Mouse (Mus musculus): Measurements from ENCODE around the gene Nudt22. TPM values are rescaled to one million over a fixed set of nuclear protein-coding genes. Genes with fewer than 3 reads are reported as not detected.

Nudt22 gene
- polyA plus RNA-seq, 1 experiment from 2014 or later: 19.1 TPM

DNA sequence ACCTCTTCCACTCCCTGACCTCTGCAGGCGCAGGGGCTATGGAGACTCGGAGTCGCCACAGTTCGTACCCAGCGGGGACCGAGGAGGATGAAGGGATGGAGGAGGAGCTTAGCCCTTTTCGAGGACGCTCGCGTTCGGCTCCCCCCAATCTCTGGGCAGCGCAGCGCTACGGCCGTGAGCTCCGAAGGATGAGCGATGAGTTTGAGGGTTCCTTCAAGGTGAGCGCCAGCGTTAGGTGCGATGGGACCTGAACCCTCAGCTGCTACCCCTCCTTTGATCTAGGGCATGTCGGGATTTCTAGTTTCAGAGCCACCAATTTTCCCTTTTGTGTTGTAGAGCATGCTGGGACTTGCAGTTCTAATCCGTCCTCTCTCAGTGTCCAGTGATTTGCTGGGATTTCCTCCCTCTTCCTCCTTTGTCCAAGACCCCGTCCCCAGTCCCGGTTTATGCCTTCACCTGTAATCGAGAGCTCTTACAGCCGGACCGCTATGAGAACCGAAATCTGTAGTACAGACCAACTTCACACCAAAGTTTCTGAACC is 45.2 kb downstream of the Nudt22 start:
- peak overlapping the region; percentile 60 for H3K4me3 ChIP-seq
- peaks cover 16% of the 10 kb centered on the region for H3K36me3 ChIP-seq (ENCODE audit: poor library complexity, severe bottlenecking)
- peak overlapping the region; percentile 97 for H3K27ac ChIP-seq
- ATAC-seq: peak; percentile 61
- H3K4me2 ChIP-seq: peak overlapping the region; percentile 98
- peak overlapping the region; percentile 84 for H3K9ac ChIP-seq
- H3K27me3 ChIP-seq: no peaks in the 10 kb centered on the region
- peaks cover 27% of the 10 kb centered on the region for H3K4me1 ChIP-seq
- H3K9me3 ChIP-seq (replicated peaks): no peaks in the 10 kb centered on the region
- WGBS: 1% methylated on average over 28 of the region's 28 CpGs

DNA sequence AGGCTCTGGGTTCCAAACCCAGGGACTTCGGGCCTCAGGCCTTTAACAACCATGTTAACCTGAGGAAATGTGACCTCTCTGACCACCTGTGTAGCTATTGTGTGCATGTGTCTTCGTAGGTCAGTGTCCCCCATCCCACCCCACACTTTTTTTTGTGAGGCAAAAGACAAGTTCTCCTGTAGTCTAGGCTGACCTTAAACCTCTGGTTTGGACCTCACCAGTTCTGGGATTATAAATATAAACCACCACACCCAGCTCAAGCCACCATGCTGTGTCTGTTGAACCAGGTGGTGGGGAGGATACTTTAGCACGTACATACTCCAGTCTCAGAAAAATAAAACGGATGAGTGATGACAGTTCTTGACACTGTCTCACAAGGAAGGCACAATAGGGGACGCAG is 46.0 kb downstream of the Nudt22 start:
- H3K4me1 ChIP-seq: peaks cover 27% of the 10 kb centered on the region
- no peaks in the 10 kb centered on the region for H3K9me3 ChIP-seq (replicated peaks)
- H3K36me3 ChIP-seq (ENCODE audit: poor library complexity, severe bottlenecking): peaks cover 16% of the 10 kb centered on the region
- H3K9ac ChIP-seq: peak overlapping the region; percentile 84
- peak overlapping the region; percentile 97; the same call in 1 of the 2 replicates for H3K27ac ChIP-seq
- H3K27me3 ChIP-seq: no peaks in the 10 kb centered on the region
- H3K4me2 ChIP-seq: peak overlapping the region; percentile 98
- no peak for ATAC-seq
- WGBS: 54% methylated on average over 5 of the region's 5 CpGs
- H3K4me3 ChIP-seq: peak overlapping the region; percentile 60

DNA sequence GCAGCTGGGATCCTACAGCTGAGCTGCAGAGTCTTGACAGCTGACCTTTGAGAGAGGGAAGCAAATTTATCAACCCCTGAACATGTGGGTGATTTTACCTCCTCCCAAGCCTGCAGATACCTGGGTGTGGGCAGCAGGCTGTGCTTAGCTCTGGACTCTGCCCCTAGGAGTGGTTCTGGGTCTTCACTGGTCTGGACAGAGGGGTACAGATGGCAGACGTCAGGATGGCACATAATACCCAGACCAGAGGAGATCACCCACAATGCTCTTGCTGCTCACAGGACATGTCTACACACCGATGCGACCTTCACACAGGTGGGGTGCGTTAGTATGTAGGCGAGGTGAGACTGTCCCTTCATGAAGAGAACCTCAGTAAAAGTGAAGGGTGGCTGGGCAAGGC is 46.4 kb downstream of the Nudt22 start:
- WGBS: 90% methylated on average over 5 of the region's 5 CpGs
- no peak for ATAC-seq
- Histone ChIP-seq H3K4me2 (peak overlapping the region; percentile 98; the same call in 1 of the 2 replicates), H3K27ac (no peak overlapping the region), H3K4me3 (no peak overlapping the region), H3K36me3 (ENCODE audit: poor library complexity, severe bottlenecking) (peaks cover 15% of the 10 kb centered on the region), H3K4me1 (peaks cover 27% of the 10 kb centered on the region), H3K9ac (no peak overlapping the region), H3K9me3 (replicated peaks) (no peaks in the 10 kb centered on the region), H3K27me3 (no peaks in the 10 kb centered on the region)

DNA sequence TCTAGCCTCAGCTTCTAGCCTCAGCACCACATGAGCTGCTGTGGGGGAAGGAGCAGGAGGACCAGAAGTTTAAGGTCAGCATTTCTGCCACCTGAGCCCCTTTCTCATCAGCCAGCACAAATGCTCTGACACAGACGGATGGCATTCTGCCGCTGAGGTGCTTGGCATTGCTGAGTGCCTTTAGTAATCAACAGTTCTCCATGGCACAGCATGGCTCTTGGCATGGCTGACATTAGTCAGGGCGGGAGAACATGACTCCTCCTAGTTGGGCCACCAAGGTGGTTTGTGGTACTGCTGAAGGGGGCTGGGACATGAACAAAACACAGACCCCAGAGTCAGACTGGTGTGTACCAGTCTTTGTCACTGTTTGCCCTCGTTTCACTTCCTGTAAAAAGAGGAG is 47.7 kb downstream of the Nudt22 start:
- WGBS: 79% methylated on average over 4 of the region's 4 CpGs
- Histone ChIP-seq H3K27me3 (no peaks in the 10 kb centered on the region), H3K36me3 (ENCODE audit: poor library complexity, severe bottlenecking) (peaks cover 15% of the 10 kb centered on the region), H3K9me3 (replicated peaks) (no peaks in the 10 kb centered on the region), H3K4me2 (no peak overlapping the region), H3K4me3 (no peak overlapping the region), H3K9ac (0 out of 2 replicates have a peak overlapping the region, but pooled peaks have one; percentile 12), H3K27ac (no peak overlapping the region), H3K4me1 (peaks cover 27% of the 10 kb centered on the region)
- ATAC-seq: no peak

DNA sequence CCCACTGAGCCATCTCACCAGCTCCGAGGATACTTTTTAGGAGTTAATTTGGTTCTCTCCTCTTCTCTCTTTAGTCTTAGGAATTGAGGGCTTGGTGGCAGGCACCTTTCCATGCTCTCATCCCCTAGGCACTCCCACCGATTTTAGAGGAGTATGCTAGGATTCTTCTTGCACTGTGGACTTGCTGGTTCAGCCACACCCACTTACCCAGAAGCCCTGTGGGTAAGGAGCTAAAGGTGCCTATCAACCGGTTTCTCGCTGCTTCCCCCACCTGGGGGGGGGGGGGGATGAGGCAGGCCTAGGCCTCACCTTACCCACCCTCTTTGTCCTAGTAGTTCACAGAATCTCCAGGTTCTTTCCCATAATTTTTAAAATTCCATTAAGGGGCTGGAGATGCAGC is 48.2 kb downstream of the Nudt22 start:
- 54% methylated on average over 4 of the region's 4 CpGs for WGBS

DNA sequence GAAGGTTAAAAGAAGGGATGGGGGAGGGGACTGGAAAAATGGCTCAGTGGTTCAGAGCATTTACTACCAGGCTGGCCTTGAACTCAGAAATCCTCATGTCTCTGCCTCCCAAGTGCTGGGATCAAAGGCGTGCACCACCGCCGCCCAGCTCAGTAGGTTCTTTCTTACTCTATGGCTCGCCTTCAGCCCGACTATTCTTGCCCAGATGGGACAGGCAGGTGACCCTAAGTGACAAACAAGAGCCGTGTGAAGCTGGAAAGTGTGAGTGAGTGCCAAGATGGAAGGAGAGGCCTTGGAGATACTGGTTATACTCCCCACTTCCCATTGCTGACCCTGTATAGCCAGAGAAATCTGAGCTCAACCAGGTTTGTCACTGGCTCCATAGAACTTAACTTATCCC is 52.2 kb downstream of the Nudt22 start:
- peaks cover 32% of the 10 kb centered on the region for H3K4me1 ChIP-seq
- peaks cover 10% of the 10 kb centered on the region for H3K36me3 ChIP-seq (ENCODE audit: poor library complexity, severe bottlenecking)
- H3K4me3 ChIP-seq: no peak overlapping the region
- 90% methylated on average over 6 of the region's 6 CpGs for WGBS
- H3K27me3 ChIP-seq: no peaks in the 10 kb centered on the region
- no peak for ATAC-seq
- H3K9ac ChIP-seq: no peak overlapping the region
- H3K4me2 ChIP-seq: no peak overlapping the region
- H3K9me3 ChIP-seq (replicated peaks): no peaks in the 10 kb centered on the region
- no peak overlapping the region for H3K27ac ChIP-seq

More for the DNA sequence above, 48.2 kb downstream of the Nudt22 start:
- ATAC-seq: no peak
- Histone ChIP-seq H3K36me3 (ENCODE audit: poor library complexity, severe bottlenecking) (peaks cover 15% of the 10 kb centered on the region), H3K9me3 (replicated peaks) (no peaks in the 10 kb centered on the region), H3K27me3 (no peaks in the 10 kb centered on the region), H3K4me3 (no peak overlapping the region), H3K27ac (no peak overlapping the region), H3K4me2 (no peak overlapping the region), H3K4me1 (peaks cover 27% of the 10 kb centered on the region), H3K9ac (0 out of 2 replicates have a peak overlapping the region, but pooled peaks have one; percentile 12)

Other genes with a start within 250 kb of the Nudt22 start
- 4.0 and 4.2 TPM in 2 replicates for gene Rps6ka4, start 155.5 kb downstream of the Nudt22 start, polyA plus RNA-seq (2015; fragmentation: Nextera tagmentation; extraction: Ambion mirVana)
- 0.19 and 0.71 TPM in 2 replicates for gene Ccdc88b, start 137.9 kb downstream of the Nudt22 start, polyA plus RNA-seq (2015; fragmentation: Nextera tagmentation; extraction: Ambion mirVana)
- 141 and 167 TPM in 2 replicates for gene Trmt112, start 86.4 kb downstream of the Nudt22 start, polyA plus RNA-seq (2015; fragmentation: Nextera tagmentation; extraction: Ambion mirVana)
- 186 and 201 TPM in 2 replicates for gene Prdx5, start 86.0 kb downstream of the Nudt22 start, polyA plus RNA-seq (2015; fragmentation: Nextera tagmentation; extraction: Ambion mirVana)
- 15.3 and 15.7 TPM in 2 replicates for gene Esrra, start 74.3 kb downstream of the Nudt22 start, polyA plus RNA-seq (2015; fragmentation: Nextera tagmentation; extraction: Ambion mirVana)
- gene Catsperz, start 70.7 kb downstream of the Nudt22 start, polyA plus RNA-seq (2015; fragmentation: Nextera tagmentation; extraction: Ambion mirVana): 0.74 TPM in 1 of 2 replicates, not detected in the other
- 0.25 TPM in 1 of 2 replicates, not detected in the other for gene Kcnk4, start 61.6 kb downstream of the Nudt22 start, polyA plus RNA-seq (2015; fragmentation: Nextera tagmentation; extraction: Ambion mirVana)
- gene Bad, start 54.3 kb downstream of the Nudt22 start, polyA plus RNA-seq (2015; fragmentation: Nextera tagmentation; extraction: Ambion mirVana): 72.4 and 79.3 TPM in 2 replicates
- 32.4 and 32.8 TPM in 2 replicates for gene Gpr137, start 53.6 kb downstream of the Nudt22 start, polyA plus RNA-seq (2015; fragmentation: Nextera tagmentation; extraction: Ambion mirVana)
- 106 and 139 TPM in 2 replicates for gene Ppp1r14b, start 21.1 kb downstream of the Nudt22 start, polyA plus RNA-seq (2015; fragmentation: Nextera tagmentation; extraction: Ambion mirVana)
- 11.0 TPM in 2 replicates for gene Plcb3, start 19.6 kb downstream of the Nudt22 start, polyA plus RNA-seq (2015; fragmentation: Nextera tagmentation; extraction: Ambion mirVana)
- 86.9 and 97.9 TPM in 2 replicates for gene Fkbp2, start 15.6 kb downstream of the Nudt22 start, polyA plus RNA-seq (2015; fragmentation: Nextera tagmentation; extraction: Ambion mirVana)
- gene Vegfb, start 8.5 kb downstream of the Nudt22 start, polyA plus RNA-seq (2015; fragmentation: Nextera tagmentation; extraction: Ambion mirVana): 33.4 and 34.6 TPM in 2 replicates
- 19.1 and 19.8 TPM in 2 replicates for gene Dnajc4, start 3.5 kb downstream of the Nudt22 start, polyA plus RNA-seq (2015; fragmentation: Nextera tagmentation; extraction: Ambion mirVana)
- gene Trpt1, start within 50 bp of the Nudt22 start, polyA plus RNA-seq (2015; fragmentation: Nextera tagmentation; extraction: Ambion mirVana): 15.2 and 16.9 TPM in 2 replicates
- 3.0 and 3.9 TPM in 2 replicates for gene Fermt3, start 23.4 kb upstream of the Nudt22 start, polyA plus RNA-seq (2015; fragmentation: Nextera tagmentation; extraction: Ambion mirVana)
- gene Stip1, start 43.9 kb upstream of the Nudt22 start, polyA plus RNA-seq (2015; fragmentation: Nextera tagmentation; extraction: Ambion mirVana): 289 and 311 TPM in 2 replicates
- gene Macrod1, start 60.7 kb upstream of the Nudt22 start, polyA plus RNA-seq (2015; fragmentation: Nextera tagmentation; extraction: Ambion mirVana): 3.3 and 4.4 TPM in 2 replicates
- 10.4 and 11.3 TPM in 2 replicates for gene Flrt1, start 109.6 kb upstream of the Nudt22 start, polyA plus RNA-seq (2015; fragmentation: Nextera tagmentation; extraction: Ambion mirVana)
- gene Otub1, start 210.2 kb upstream of the Nudt22 start, polyA plus RNA-seq (2015; fragmentation: Nextera tagmentation; extraction: Ambion mirVana): 242 and 249 TPM in 2 replicates
- gene Cox8a, start 221.5 kb upstream of the Nudt22 start, polyA plus RNA-seq (2015; fragmentation: Nextera tagmentation; extraction: Ambion mirVana): 673 and 749 TPM in 2 replicates
- 71.1 and 80.5 TPM in 2 replicates for gene Naa40, start 245.1 kb upstream of the Nudt22 start, polyA plus RNA-seq (2015; fragmentation: Nextera tagmentation; extraction: Ambion mirVana)

Measured in forebrain, embryonic 13.5 days (tissue).